Mouse (Mus musculus): ENCODE data around the gene Psmd10.

Gene Psmd10

DNA sequence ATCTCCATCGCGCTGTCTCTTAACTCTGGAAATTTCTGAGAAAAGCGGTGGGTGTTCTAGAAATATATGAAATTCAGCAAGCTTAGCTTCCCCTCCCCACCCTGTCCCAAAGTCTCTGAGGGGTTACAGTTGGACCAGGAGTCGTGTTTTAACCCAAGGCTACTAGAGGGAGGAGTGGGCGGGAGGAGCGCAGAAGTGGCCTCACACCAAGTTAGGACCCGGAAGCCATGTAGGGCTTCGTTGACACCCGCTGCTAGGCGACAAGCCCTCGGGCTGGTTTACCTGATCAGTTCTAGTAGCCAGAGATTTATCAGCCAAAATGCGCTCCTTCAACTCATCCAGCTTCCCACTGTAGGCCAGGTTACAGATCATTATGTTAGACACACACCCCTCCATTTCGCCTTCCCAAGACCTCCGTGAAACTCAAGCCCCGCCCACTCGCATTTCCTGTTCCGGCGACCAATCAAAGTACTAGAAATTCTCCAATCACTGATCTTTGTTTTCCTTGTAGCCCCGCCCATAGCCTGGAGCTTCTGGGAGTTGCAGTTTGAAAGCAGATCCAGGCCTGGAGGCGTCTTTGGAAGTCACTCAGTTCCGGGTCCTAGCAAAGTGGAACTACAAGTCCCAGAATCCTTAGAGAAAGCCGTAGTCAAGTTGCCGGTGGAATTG, at the start of gene Psmd10, which contains the start of gene Atg4a:
Gene Psmd10 (minus strand): TSS at position 457 of the 669 bp plus-strand sequence.
Gene Atg4a (plus strand): TSS at position 636 of the 669 bp plus-strand sequence.
- peak; percentile 95 to 97 for DNase-seq (ENCODE audit: low spot score in 2 of 2)

DNA sequence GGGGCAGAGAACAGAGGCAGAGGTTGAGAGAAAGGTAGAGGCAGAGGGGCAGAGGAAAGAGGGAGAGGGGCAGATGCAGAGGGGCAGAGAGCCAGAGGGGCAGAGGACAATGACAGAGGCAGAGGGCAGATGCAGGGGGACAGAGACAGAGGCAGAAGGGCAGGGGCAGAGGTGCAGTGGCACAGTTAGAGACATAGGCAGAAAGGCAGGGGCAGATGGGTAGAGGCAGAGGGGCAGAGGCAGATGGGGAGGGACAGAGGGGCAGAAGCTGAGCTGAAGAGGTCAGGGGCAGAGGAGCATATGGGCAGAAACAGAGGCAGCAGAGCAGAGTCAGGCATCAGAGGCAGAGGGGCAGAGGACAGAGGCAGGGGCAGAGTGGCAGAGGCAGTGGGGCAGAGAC, 42.4 kb upstream of the Psmd10 start:
- DNase-seq (ENCODE audit: low spot score in 2 of 2), result no peak

DNA sequence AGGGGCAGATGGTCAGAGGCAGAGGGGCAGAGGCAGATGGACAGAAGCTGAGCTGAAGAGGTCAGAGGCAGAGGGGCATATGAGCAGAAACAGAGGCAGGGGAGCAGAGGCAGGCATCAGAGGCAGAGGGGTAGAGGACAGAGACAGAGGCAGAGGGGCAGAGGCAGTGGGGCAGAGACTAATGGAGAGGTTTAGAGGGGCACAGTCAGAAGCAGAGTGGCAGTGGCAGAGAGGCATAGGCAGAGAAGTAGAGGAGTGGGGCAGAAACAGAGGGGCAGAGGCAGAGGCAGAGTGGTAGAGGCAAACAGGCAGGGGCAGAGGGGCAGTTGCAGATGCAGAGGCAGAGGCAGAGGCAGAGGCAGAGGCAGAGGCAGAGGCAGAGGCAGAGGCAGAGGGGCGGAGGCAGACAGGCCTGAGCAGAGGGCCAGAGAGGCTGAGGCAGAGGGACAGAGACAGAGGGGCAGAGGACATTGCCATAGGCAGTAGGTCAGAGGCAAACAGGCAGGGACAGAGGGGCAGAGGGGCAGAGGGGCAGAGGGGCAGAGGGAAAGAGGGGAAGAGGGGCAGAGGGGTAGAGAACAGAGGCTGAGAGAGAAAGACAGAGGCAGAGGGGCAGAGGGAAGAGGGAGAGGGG, 41.5 kb upstream of the Psmd10 start:
- no peak for DNase-seq (ENCODE audit: low spot score in 2 of 2)

DNA sequence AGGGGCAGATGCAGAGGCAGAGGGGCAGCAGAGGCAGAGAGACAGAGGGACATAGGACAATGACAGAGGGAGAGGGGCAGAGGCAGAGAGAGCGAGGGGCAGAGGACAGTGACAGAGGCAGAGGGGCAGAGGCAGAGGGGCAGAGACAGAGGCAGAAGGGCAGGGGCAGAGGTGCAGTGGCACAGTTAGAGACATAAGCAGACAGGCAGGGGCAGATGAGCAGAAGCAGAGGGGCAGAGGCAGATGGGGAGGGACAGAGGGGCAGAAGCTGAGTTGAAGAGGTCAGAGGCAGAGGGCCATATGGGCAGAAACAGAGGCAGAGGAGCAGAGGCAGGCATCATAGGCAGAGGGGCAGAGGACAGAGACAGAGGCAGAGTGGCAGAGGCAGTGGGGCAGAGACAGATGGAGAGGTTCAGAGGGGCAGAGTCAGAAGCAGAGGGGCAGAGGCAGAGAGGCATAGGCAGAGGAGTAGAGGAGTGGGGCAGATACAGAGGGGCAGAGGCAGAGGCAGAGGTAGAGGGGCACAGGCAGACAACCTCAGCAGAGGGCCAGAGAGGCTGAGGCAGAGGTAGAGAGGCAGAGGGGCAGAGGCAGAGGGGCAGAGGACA, 40.5 kb upstream of the Psmd10 start:
- DNase-seq (ENCODE audit: low spot score in 2 of 2), result no peak

DNA sequence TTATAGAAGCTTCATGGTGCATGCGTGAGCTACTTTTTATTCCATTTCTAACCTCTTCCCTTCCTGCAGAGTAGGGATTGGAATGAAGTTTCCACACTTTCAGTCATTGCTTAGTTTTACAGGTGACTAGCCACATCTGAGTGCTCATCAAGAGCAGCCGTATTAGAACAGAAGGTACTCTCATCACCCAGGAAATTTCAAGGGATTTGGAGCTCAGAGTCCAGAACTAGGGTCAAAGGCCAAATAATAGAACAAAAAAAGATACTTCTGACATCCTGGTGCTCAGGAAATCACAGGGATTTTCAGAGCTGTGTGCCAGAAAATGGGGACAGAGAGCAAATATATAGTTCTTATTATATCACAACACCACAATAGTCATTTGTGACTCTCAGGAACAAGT, 28.7 kb upstream of the Psmd10 start:
- DNase-seq (ENCODE audit: low spot score in 2 of 2), result no peak

DNA sequence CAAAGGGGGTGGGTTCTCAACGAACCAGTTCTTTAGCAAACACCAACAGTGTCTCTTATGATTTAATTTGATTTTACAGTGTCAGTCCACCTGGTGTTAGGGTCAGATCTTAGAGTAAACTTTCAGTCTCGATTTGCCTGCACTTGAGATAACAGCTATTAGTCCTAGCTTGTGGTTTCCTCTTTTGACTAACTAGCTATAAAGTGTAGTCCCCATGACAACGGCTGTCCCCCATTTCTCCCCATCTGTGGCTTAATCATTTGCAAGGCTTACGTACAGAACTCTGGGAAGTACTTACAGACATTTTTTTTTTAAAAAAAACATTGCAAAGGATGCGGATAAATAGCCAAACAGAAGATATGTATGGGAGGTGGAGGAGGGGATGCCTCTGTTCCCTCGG, 28.3 kb upstream of the Psmd10 start:
- no peak for DNase-seq (ENCODE audit: low spot score in 2 of 2)

DNA sequence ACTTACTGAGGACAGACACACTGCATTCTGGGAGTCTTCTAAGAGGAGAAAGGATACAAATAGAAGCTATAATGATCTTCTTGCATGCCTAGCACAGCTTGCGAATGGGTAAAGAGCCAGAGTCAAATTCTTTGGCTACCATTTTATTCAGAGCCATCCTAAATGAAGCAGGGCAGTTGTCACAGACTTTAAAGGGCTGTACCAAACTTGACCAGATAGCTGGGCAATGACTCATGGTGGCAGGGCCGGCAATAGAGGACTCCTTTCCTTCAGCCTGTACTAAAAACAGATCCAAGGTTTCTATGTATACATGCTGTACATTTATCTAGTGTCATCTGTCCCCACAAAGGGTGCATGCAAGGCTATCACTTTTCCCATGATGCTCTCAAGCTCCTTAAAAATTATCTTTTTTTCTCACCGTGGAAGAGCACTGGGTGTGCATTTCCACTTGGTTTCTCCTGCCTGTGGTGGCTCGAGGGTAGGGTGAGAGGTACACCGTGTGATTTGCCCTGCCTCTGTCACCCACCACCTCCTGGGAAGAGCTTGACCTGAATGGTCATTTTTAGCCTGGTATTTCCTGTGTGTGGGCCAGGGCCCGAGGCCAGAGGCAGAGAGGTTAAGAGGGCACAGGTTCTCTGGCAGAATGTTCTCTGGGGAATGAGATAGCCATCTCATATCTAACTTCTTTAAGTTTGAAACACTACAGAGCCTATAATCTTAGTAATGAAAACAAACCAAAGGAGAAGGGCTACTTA, 26.9 kb upstream of the Psmd10 start:
- DNase-seq (ENCODE audit: low spot score in 2 of 2), result no peak

DNA sequence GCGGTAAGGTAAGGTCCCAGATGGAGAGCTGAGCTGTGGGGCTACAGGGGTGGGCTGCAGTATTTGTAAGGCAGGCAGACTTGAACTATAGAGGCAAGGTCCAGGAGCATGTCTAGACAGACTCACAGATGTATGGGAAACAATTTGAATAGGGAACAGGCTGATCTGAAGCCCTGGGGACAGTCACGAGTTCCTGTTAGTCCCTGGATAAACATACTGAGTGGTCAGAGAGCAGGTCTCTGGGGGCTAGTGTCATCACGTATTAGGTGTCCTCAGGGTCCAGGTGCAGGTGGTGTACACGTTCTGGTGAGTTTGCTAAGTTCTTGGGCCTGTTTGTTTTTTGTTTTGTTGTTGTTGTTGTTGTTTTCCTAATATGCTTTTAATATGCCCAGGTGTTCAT, 23.6 kb upstream of the Psmd10 start:
- DNase-seq (ENCODE audit: low spot score in 2 of 2), result no peak

DNA sequence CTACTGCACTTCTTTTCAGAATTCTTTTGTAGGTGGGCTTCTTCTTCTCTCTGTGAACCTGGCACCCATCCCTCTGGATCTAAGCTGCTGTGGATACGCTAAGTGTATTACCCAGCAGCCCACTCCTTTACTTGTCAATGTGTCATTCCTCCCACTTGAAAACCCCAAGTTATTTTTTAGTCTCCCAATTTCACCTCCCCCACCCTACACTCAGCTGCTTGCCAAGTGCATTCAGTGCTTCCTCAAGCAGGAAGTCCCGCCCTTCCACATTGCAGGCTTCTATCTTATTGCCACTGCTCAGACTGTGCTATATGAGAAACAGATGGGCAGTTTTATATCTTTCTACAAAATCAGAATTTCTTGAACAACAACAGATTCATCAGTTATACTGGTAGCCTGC, 23.0 kb upstream of the Psmd10 start:
- peak; percentile 58 to 67 for DNase-seq (ENCODE audit: low spot score in 2 of 2)

DNA sequence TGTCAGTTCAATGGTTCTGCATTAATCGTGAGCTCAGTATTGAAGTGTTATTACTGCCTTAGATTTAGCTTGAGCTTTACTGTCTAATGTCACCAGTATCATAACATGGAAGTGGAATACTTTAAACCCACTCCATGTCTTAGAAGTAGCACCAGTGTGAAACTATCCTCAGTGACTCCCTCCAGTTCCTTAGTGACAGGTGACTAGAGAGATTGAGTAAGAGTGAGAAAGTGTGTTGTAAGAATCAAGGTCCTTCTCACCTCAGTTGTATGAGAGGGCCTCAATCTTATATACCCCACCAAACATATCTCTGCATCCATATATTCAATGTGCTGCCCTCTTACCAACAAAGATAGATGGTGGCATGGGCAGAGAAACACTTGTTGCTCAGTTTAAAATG, 22.4 kb upstream of the Psmd10 start:
- no peak for DNase-seq (ENCODE audit: low spot score in 2 of 2)

DNA sequence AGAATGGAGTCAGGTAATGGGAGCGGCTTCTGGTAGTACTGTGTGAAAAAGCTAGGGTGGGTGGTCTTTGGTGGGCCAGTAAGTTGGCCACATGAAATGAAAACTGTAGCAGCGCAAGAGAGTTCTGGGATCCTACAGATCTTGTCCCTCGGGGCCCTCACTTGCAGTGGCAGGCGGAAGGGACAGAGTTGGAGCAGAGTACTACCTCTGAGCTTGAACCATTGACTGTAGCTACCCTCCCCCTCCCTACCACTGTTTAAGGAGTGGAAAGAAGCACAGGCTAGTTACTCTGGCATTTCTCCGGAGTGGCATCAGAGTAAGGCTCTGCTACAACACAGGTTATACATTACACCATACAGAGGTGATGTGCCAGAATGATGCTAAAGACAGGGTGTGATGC, 431 bp upstream of the Psmd10 start:
- DNase-seq (ENCODE audit: low spot score in 2 of 2), result no peak

DNA sequence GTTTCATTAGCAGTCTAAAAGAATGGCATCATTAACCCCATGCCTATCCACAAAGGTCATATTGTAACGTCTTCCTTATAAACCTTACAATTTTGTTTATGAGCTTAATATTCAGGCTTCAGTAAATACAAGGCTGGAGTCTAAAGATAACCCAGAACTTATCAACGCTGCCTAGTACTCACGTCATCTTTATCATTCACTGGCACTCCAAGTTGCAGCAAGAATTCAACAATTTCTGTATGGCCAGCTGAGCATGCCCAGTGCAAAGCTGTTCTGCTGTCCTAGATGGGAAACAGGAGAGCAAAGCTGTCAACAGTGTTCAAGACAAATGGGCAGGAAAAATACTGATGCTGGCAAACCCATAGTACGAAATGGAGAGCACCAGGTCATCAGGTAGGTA, 2.9 kb downstream of the Psmd10 start:
- no peak for DNase-seq (ENCODE audit: low spot score in 2 of 2)

DNA sequence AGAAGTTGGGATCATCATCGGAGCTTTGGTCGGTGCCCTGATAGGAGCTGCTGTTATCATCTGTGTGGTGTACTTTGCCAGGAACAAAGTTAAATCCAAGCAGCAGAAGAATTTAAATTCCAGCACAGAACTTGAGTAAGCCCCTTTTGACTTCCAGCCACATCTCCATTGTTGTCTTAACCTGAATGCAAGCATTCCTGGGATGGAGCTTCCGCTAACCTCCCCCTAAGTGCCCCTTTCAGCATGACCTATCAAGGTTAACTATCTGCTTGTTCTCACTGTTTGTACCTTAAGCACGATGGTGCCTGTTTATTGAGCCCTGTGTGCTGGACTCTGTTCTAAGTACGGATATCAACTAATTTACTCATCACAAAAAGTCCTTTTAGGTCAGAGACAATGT, 20.3 kb downstream of the Psmd10 start:
- no peak for DNase-seq (ENCODE audit: low spot score in 2 of 2)

DNA sequence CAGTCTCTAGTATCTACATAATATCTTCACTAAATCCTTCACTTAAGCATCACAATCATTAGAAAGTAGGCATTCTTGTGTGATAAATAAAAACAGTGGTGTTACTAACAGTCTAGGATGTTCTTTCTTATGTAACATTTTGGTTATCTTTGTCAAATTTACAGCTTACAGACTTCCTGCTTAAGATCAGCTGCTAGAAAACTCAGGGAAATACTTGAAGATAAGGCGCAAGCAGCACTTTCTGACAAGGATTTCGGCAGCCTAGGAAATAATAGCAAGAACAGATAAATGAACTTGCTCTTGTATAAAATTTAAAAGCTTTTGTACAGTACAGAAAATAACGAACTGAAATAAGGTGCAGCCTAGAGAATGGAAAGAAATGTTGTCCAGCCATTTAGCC, 23.3 kb downstream of the Psmd10 start:
- DNase-seq (ENCODE audit: low spot score in 2 of 2), result no peak

DNA sequence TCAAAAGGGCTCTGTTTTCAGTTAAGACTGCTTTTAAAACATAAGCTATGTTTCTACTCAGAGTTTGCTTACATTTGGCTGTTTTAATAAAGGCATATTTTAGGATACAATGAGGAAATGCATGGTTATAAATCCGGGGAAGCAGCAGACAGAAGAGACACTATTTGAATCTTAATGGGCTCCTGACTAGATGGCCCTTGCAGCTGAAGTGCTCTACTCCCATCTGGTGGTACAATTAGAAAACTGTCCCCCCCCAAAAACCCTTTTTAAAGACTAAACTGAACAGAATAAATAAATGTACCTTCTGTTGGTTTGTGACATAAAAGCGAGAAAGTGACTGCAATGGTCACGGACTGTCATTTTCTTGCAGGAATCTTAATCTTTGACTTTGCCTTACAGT, 24.5 kb downstream of the Psmd10 start:
- peak; percentile 25 to 28 for DNase-seq (ENCODE audit: low spot score in 2 of 2)

DNA sequence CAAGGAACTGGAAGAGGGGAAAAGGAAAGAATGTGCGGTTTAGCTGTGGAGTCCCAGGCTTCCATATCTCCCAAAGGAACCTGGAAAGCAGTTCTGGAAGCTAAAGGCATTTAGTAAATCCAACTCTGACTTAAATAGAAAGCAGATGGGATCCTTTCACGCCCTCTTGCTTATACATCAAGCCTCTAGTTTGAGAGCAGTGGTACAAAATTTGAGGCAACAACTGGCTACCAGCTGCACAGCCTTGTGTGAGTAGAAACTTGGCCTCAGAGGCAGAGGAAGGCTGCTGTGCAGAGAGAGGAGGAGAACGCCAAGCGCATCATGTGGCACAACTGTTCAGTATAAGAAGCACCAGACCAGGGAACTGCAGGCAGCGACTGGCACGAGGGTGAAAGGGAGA, 35.2 kb downstream of the Psmd10 start:
- peak; percentile 23 to 36 for DNase-seq (ENCODE audit: low spot score in 2 of 2)

DNA sequence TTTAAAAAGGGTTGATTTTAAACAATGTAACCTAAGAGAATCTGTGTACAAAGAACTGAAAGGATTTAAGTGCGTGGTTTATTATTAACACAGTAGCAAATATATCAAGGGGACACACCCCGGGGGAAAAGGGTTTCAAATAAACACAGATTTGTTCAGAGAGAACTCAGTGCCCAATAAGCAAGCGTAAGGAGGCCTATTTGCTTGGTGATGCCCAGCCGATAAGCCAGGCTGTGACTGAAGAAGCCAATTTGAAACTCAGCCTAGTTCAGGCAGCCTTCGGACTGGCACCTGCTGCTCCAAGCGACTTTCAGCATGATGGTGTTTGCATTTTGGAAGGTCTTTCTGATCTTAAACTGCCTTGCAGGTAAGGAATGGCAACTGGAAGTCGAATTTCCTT, 49.2 kb downstream of the Psmd10 start, which contains the start of gene Vsig1:
Gene Vsig1 (plus strand): TSS at position 249 of the 400 bp plus-strand sequence.
- DNase-seq (ENCODE audit: low spot score in 2 of 2), result no peak

DNA sequence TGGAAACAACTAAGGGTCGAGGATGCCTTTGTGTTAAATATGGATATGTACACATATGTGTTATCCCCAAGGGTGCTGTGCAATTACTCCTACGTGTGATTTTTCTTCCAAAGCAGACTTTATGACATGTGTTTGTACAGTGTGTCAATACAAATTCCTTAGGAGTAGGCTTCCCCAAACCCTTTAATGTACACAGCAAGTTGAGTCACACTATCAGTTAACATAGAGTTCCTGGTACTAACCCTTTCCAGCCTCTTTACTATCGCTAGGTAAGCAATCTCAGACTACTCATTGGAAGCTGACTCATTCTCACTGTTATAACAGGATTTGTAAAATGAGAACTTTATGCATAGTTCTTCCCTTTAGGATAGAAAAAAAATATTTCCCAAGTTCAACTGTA, 53.0 kb downstream of the Psmd10 start:
- DNase-seq (ENCODE audit: low spot score in 2 of 2), result no peak

Measured in right cerebral cortex, postnatal 10 days (tissue).